Mouse (Mus musculus) testis, adult 2 months (tissue): ENCODE data around the gene Kcne1.

Experiments
- CTCF ChIP-seq: fragments of 200-500 bp; IDR thresholded peaks from 2 replicates; pipeline ENCODE4 v1.5.1; 2012; ENCODE audit warnings: low read depth, mild to moderate bottlenecking, inconsistent platforms, low read length, moderate library complexity; ENCODE audit not compliant: control insufficient read depth, insufficient read depth, insufficient replicate concordance
- POLR2A ChIP-seq: fragments of 200-500 bp; IDR thresholded peaks from 2 replicates; pipeline ENCODE4 v1.6.1; 2012; ENCODE audit warnings: low read depth, mild to moderate bottlenecking, inconsistent platforms, low read length, moderate library complexity; ENCODE audit not compliant: control insufficient read depth

- TF ChIP-seq CTCF (no peak), POLR2A (no peak)
These were observed 38.7 kb upstream of the Kcne1 start for GRCm38 (mm10) chr16:92397745-92398573.
